Mouse (Mus musculus): ENCODE results near the gene Fhod1. TPM values are rescaled to one million over a fixed set of nuclear protein-coding genes. Genes with fewer than 3 reads are reported as not detected.

Gene Fhod1
- polyA plus RNA-seq, 1 experiment from 2014 or later, result 8.7 TPM

GRCm38 (mm10) chr8:105290554-105291314 lies 57.0 kb downstream of the Fhod1 start:
- 0 out of 2 replicates have a peak, but pooled peaks cover 4% of the 10 kb centered on the region for H3K27me3 ChIP-seq (replicated peaks; ENCODE audit: insufficient read depth, low read length)
- H3K27ac ChIP-seq (ENCODE audit: low read length), result no peak overlapping the region
- H3K9me3 ChIP-seq (ENCODE audit: low read length), result no peaks in the 10 kb centered on the region
- H3K36me3 ChIP-seq (ENCODE audit: insufficient read depth, low read length), result no peaks in the 10 kb centered on the region
- H3K9ac ChIP-seq (replicated peaks; ENCODE audit: low read depth), result no peak overlapping the region
- DNase-seq (ENCODE audit: low spot score) (peak; percentile 94), ATAC-seq (peak; percentile 11; the same call in 1 of the 2 replicates)
- H3K4me3 ChIP-seq (ENCODE audit: low read depth, low read length), result no peak overlapping the region
- 16% methylated on average over 31 of the region's 31 CpGs for WGBS
- peaks cover 12% of the 10 kb centered on the region for H3K4me1 ChIP-seq (ENCODE audit: insufficient read depth, low read depth, low read length)
- H3K4me2 ChIP-seq (replicated peaks; ENCODE audit: low read depth, low read length), result peak overlapping the region; percentile 70; the same call in 1 of the 2 replicates
- TF ChIP-seq EP300 (IDR thresholded peaks at IDR 0.05), result no peak
- TF ChIP-seq CTCF (IDR thresholded peaks at IDR 0.05), result peak; percentile 98

- Histone ChIP-seq H3K9ac (replicated peaks; ENCODE audit: low read depth) (no peak within 1 kb of the TSS; the same call in 1 of the 2 replicates), H3K36me3 (ENCODE audit: insufficient read depth, low read length) (no peaks in the 10 kb centered on the region), H3K9me3 (ENCODE audit: low read length) (no peaks in the 10 kb centered on the region), H3K27ac (ENCODE audit: low read length) (peak within 1 kb of the TSS; percentile 6; the same call in 1 of the 2 replicates), H3K4me2 (replicated peaks; ENCODE audit: low read depth, low read length) (peak within 1 kb of the TSS; percentile 70), H3K4me3 (ENCODE audit: low read depth, low read length) (peak within 1 kb of the TSS; percentile 44), H3K27me3 (replicated peaks; ENCODE audit: insufficient read depth, low read length) (0 out of 2 replicates have a peak, but pooled peaks cover 4% of the 10 kb centered on the region), H3K4me1 (ENCODE audit: insufficient read depth, low read depth, low read length) (peaks cover 12% of the 10 kb centered on the region)
- 5% methylated on average over 42 of the region's 43 CpGs for WGBS
- peak; percentile 23 for ATAC-seq
- no peak for TF ChIP-seq EP300 (IDR thresholded peaks at IDR 0.05)
- TF ChIP-seq CTCF (IDR thresholded peaks at IDR 0.05), result peak; percentile 77
- DNase-seq (ENCODE audit: low spot score), result peak; percentile 73
Measured at GRCm38 (mm10) chr8:105289805-105290460, 57.8 kb downstream of the Fhod1 start, which contains the start of gene 4931428F04Rik. Gene 4931428F04Rik (minus strand): TSS chr8:105289864.

- under 1% methylated on average over 53 of the region's 53 CpGs for WGBS
- Histone ChIP-seq H3K9me3 (ENCODE audit: low read length) (no peaks in the 10 kb centered on the region), H3K27me3 (replicated peaks; ENCODE audit: insufficient read depth, low read length) (0 out of 2 replicates have a peak, but pooled peaks cover 4% of the 10 kb centered on the region), H3K36me3 (ENCODE audit: insufficient read depth, low read length) (no peaks in the 10 kb centered on the region), H3K9ac (replicated peaks; ENCODE audit: low read depth) (no peak overlapping the region; the same call in 1 of the 2 replicates), H3K4me2 (replicated peaks; ENCODE audit: low read depth, low read length) (peak overlapping the region; percentile 70), H3K4me3 (ENCODE audit: low read depth, low read length) (peak overlapping the region; percentile 44), H3K27ac (ENCODE audit: low read length) (peak overlapping the region; percentile 6; the same call in 1 of the 2 replicates), H3K4me1 (ENCODE audit: insufficient read depth, low read depth, low read length) (peaks cover 12% of the 10 kb centered on the region)
- TF ChIP-seq CTCF (IDR thresholded peaks at IDR 0.05), result peak; percentile 58
- peak; percentile 60; the same call in 1 of the 2 replicates for TF ChIP-seq EP300 (IDR thresholded peaks at IDR 0.05)
- ATAC-seq (peak; percentile 95), DNase-seq (ENCODE audit: low spot score) (peak; percentile 98)
Measured at GRCm38 (mm10) chr8:105288958-105289732, 58.6 kb downstream of the Fhod1 start.

GRCm38 (mm10) chr8:105288231-105288630 lies 59.5 kb downstream of the Fhod1 start:
- Histone ChIP-seq H3K4me2 (replicated peaks; ENCODE audit: low read depth, low read length) (no peak overlapping the region), H3K36me3 (ENCODE audit: insufficient read depth, low read length) (no peaks in the 10 kb centered on the region), H3K4me1 (ENCODE audit: insufficient read depth, low read depth, low read length) (peaks cover 12% of the 10 kb centered on the region), H3K27ac (ENCODE audit: low read length) (no peak overlapping the region), H3K27me3 (replicated peaks; ENCODE audit: insufficient read depth, low read length) (0 out of 2 replicates have a peak, but pooled peaks cover 4% of the 10 kb centered on the region), H3K4me3 (ENCODE audit: low read depth, low read length) (no peak overlapping the region), H3K9me3 (ENCODE audit: low read length) (no peaks in the 10 kb centered on the region), H3K9ac (replicated peaks; ENCODE audit: low read depth) (no peak overlapping the region)
- TF ChIP-seq CTCF (IDR thresholded peaks at IDR 0.05), result peak; percentile 27; the same call in 1 of the 2 replicates
- no peak for TF ChIP-seq EP300 (IDR thresholded peaks at IDR 0.05)
- DNase-seq (ENCODE audit: low spot score) (no peak), ATAC-seq (no peak)
- WGBS, result 81% methylated on average over 5 of the region's 5 CpGs

GRCm38 (mm10) chr8:105286907-105287306 lies 60.8 kb downstream of the Fhod1 start:
- H3K9me3 ChIP-seq (ENCODE audit: low read length), result no peaks in the 10 kb centered on the region
- H3K4me1 ChIP-seq (ENCODE audit: insufficient read depth, low read depth, low read length), result peaks cover 12% of the 10 kb centered on the region
- WGBS, result 87% methylated on average over 4 of the region's 4 CpGs
- 0 out of 2 replicates have a peak, but pooled peaks cover 4% of the 10 kb centered on the region for H3K27me3 ChIP-seq (replicated peaks; ENCODE audit: insufficient read depth, low read length)
- ATAC-seq, result no peak
- TF ChIP-seq EP300 (IDR thresholded peaks at IDR 0.05), result no peak
- TF ChIP-seq CTCF (IDR thresholded peaks at IDR 0.05), result no peak
- DNase-seq (ENCODE audit: low spot score), result no peak
- H3K4me2 ChIP-seq (replicated peaks; ENCODE audit: low read depth, low read length), result no peak overlapping the region
- no peaks in the 10 kb centered on the region for H3K36me3 ChIP-seq (ENCODE audit: insufficient read depth, low read length)
- no peak overlapping the region for H3K9ac ChIP-seq (replicated peaks; ENCODE audit: low read depth)
- no peak overlapping the region for H3K4me3 ChIP-seq (ENCODE audit: low read depth, low read length)
- H3K27ac ChIP-seq (ENCODE audit: low read length), result no peak overlapping the region
